In genomic region chr15:98863451-98863958, GRCm38 (mm10) we compare ENCODE assay signal across 22 mouse cellular contexts. TPM values are rescaled to one million over a fixed set of nuclear protein-coding genes. Genes with fewer than 3 reads are reported as not detected.
"Had no signal": no experiment of that assay in that cellular context is flagged by ENCODE, and none has a peak within 500 bp of the region (broad histone marks: within the 10 kb centered on the region; RNA-seq: fewer than 3 reads in every experiment).

No protein-coding gene starts in this region.

- H3K9me3 ChIP-seq: midbrain, embryonic 10.5 days; midbrain, embryonic 12.5 days; neural tube, embryonic 13.5 days; neural tube, embryonic 15.5 days had no signal

- H3K9ac ChIP-seq: lung, embryonic 14.5 days; midbrain, embryonic 12.5 days; neural tube, embryonic 13.5 days; neural tube, embryonic 15.5 days had no signal

- H3K4me2 ChIP-seq: lung, embryonic 14.5 days; midbrain, embryonic 12.5 days; neural tube, embryonic 13.5 days; neural tube, embryonic 15.5 days had no signal

- DNase-seq: lung, embryonic 14.5 days; midbrain, embryonic 14.5 days; retina, postnatal 1 day; right cerebral cortex, adult 18-20 months; right cerebral cortex, postnatal 25 days; right cerebral cortex, postnatal 4 days; spleen, adult 18-20 months; thymus, adult 18-20 months; thymus, postnatal 14 days had no signal

- H3K4me3 ChIP-seq: midbrain, embryonic 10.5 days; midbrain, embryonic 12.5 days; myocyte; neural tube, embryonic 13.5 days; neural tube, embryonic 15.5 days had no signal

- ATAC-seq: midbrain, embryonic 16.5 days had no signal

- H3K27me3 ChIP-seq: midbrain, embryonic 12.5 days; neural tube, embryonic 13.5 days; neural tube, embryonic 15.5 days had no signal

- H3K27ac ChIP-seq: midbrain, embryonic 10.5 days; midbrain, embryonic 12.5 days; neural tube, embryonic 13.5 days; neural tube, embryonic 15.5 days had no signal

RNA-seq across cellular contexts. Expression of gene Dhh, which starts 34.8 kb away (rescaled TPM):
- total RNA-seq: megakaryocyte, adult 5-6 weeks; megakaryocyte-erythroid progenitor cell, adult 5-6 weeks had no signal

RNA-seq across cellular contexts. Expression of gene Ddn, which starts 54.2 kb away (rescaled TPM):
- total RNA-seq: megakaryocyte-erythroid progenitor cell, adult 5-6 weeks had no signal
- polyA plus RNA-seq: liver, embryonic 16.5 days; lung, embryonic 16.5 days; small intestine, adult 2 months; stomach, embryonic 14.5 days; stomach, embryonic 16.5 days had no signal
